Mouse (Mus musculus) induced T-regulatory cell, adult 2 months (primary cell): ENCODE results near the gene Pds5a.
"Not testable (repeated sequence)": the region's sequence is repeated elsewhere in the genome, so short reads cannot be mapped to it uniquely, and the experiment has no call there.

Experiments
- DNase-seq: peaks from one replicate; pipeline ENCODE4 v3.0.0-alpha.2; 2012; ENCODE audit warnings: low read depth

Pds5a gene

DNA sequence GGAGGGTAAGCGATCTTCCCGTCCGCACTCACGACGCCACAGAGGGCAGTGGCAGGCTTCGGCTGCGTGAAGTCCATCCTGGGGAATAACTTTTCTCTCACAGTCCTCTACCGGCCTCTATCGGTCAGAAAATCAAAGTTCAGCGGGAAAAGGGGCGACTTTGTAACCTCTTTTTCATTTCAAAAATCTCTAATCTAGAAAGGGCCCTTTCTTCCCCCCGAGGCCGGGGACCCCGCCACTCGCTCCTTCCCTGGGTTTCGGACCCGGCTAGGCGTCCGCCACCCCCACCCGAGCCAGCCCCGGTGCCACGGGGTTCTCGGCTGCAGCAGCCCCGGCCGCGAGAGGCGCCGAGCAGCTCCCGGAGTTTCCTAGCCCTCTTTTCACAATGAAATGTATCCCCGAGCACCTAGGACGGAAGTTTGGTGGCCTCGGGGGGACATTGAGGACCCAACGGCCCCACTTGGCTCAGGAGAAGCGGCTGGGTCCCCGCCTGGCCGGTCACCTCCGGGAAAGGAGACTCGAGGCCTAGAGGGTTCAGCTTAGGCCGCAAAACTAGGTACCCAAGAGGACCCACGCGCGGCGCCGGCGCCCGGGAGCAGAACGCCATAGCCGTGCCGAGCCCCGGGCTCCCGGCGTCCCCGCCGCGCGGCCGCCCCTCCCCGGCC, 1.1 kb downstream of the Pds5a start:
- peak; percentile 91 for DNase-seq

DNA sequence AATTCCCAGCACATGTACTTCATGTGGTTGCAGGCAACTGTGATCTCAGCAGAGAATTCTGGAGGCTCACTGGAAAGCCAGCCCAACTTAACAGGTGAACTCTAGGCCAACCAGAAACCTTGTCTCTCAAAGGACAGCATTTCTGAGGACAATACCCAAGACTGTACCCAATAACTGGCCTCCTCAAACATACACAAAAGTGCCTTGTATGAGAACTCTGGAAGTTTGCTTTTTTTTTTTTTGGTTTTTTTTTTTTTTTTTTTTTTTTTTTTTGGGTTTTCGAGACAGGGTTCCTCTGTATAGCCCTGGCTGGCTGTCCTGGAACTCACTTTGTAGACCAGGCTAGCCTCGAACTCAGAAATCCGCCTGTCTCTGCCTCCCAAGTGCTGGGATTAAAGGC, 4.0 kb downstream of the Pds5a start:
- DNase-seq, result not testable (repeated sequence)

DNA sequence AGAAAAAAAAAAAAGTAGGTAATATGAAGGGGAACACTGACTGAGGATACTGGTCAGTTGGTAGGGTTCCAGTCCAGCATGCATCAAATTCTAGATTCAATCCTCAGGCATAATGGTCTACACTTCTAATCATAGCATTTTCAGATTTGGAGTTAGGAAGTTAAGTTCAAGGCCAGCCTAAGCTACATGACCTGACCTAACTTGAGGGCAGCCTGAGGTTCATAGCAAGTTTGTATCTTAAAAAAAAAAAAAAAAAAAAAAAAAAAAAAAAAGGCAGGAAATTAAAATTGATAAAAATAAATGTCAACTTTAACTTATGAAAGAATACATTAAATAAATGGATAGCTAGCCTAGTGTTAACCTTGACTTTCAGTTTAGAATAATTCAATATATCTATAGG, 5.1 kb downstream of the Pds5a start:
- DNase-seq, result no peak

DNA sequence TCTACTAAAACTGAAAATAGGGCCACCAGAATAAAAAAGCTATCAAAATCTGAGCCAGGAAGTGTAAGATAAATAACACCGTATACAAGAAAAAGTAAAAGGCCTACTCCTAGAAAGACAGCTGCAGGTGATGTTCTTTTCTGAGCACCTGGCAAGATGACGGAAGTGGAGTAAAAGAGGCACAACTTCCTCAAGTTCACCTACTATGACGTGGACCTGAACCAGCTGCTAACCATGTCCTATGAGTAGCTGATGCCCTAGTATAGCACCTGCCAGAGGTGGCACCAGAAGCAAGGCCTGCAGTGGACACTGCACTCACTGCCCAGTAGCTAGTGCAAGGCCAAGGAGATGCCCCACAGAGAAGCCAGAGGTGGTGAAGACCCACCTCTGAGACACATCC, 9.3 kb downstream of the Pds5a start:
- peak; percentile 40 for DNase-seq

- no peak for DNase-seq
These were observed 11.3 kb downstream of the Pds5a start for GRCm38 (mm10) chr5:65686806-65687205.

DNA sequence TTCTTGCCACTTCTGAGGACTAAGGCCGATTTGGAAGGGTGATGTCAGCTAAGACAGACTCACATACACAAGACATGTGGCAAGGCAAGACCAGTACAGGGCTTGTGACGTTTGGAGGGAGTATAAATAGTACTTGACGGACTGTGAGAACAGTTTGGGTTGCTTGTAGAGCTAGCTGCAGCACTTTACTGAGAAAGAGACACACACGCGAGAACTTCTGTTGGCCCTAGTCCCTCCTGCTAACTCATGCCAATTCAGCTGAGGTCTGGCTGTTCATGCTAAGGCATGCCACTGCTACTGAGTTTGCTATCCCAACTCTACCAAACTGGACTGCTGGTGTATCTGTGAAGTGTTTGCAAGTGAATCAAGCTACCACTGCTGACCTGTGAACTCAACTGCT, 19.2 kb downstream of the Pds5a start:
- no peak for DNase-seq

DNA sequence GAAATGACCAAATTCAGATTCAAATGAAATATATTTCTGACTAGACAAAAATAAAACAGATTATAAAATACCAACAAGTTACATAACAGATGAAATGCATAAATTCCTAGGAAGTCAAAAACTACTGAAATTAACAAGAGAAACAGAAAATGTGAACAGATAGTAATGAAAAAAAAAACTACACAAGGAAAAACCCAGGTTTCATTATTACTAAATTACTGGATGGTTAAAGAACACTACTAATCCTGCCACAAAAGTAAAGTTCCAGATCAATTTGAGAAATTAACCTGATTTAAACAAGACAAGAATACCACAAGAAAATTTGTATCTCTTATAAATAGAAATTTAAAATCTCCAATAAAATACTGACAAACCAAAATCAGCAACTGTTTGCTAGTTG, 25.9 kb downstream of the Pds5a start:
- DNase-seq, result no peak

DNA sequence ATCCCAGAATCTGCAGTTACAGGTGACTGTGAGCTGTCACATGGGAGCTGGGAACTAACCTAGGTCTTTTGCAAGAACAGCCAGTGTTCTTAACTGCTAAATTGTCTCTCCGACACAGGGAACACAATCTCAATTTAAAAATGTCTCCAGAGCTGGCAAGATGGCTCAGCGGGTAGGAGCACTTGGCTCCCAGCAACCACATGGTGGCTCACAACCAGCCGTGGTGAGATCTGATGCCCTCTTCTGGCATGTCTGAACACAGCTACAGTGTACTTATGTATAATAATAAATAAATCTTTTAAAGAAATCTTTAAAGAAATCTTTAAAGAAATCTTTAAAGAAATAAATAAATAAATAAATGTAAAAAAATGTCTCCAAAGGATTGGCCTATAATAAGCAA, 30.4 kb downstream of the Pds5a start:
- peak; percentile 34 for DNase-seq

DNA sequence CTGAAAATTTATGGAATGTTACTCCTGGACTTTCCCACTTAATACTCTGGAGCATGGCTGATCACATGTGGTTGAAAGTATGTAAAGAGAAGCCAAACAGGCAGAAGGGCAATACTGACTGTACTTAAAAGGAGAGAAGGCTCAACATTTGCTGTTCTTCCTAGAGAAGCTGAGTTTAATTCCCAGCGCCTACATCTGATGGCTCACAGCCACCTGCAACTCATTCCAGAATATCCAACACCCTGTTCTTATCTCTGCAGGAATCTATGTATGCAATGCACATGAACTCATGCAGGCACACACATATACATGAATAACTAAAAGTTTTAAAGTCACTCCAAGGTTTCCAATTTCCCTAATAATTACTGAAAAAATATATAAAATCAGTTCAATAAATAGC, 32.7 kb downstream of the Pds5a start:
- no peak for DNase-seq

GRCm38 (mm10) chr5:65661958-65662357, 36.1 kb downstream of the Pds5a start:
- no peak for DNase-seq

DNA sequence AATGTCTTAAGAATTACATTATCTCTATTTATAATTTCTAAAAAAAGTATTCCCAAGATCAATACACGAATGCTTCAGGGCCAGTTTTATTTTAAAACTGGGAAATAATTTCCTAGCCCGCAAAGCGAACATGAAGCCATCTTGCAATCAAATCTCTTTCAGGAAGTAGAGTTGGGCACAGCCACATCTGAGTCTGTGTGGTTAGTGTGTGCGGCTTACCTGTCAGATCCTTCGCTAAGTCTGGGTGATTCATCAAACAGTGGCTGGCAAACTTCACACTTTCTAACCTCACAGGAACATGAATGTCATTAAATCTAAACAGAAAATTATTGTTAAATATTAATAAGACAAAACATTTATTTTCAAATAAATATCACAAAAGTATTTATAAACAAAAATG, 44.3 kb downstream of the Pds5a start:
- DNase-seq, result no peak

DNA sequence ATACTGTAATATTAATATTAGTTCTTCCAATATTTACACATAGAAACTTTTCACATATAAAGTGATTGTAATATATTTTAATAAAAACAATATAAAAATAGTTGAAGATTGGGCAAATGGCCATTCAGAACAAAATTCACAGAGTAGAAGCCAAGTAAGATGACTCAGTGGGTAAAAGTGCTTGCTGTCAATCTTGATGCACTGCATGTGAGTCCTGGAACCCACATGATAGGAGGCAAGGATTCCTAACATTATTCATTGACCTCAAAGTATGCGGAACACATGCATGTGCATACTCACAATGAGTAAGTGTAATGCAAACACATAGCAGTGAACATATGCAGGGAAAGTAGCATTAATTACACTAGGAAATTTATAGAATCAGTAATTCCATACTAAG, 59.2 kb downstream of the Pds5a start:
- DNase-seq, result no peak

GRCm38 (mm10) chr5:65624340-65624739, 73.7 kb downstream of the Pds5a start:
- DNase-seq, result no peak

GRCm38 (mm10) chr5:65613152-65613924, 84.7 kb downstream of the Pds5a start:
- DNase-seq, result peak; percentile 26

GRCm38 (mm10) chr5:65610541-65610940, 87.5 kb downstream of the Pds5a start:
- no peak for DNase-seq

- DNase-seq, result no peak
These were observed 88.3 kb downstream of the Pds5a start for GRCm38 (mm10) chr5:65609769-65610168.

DNA sequence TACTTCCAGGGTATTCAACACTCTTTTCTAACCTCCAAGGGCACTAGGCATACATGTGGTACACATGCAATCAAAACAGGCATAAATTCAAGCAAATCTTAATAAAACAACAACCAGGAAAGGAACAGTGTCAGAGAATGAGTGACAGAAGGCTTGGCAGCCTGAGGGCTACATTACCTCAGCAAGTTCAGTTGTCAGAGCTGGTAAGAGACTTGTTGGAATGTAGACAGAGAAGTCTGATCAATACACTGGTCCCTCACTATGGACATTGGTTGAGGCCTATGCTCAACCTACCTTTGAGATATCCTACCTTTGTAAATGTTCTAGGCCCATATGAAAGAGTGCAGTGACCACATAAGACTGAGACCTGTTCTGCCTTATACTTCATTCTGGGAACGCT, 91.3 kb downstream of the Pds5a start:
- DNase-seq, result no peak

GRCm38 (mm10) chr5:65599681-65600080, 98.4 kb downstream of the Pds5a start:
- DNase-seq, result no peak

GRCm38 (mm10) chr5:65592421-65592820, 105.7 kb downstream of the Pds5a start:
- no peak for DNase-seq

GRCm38 (mm10) chr5:65590199-65590598, 107.9 kb downstream of the Pds5a start:
- DNase-seq, result no peak

- DNase-seq, result no peak
These were observed 111.8 kb downstream of the Pds5a start for GRCm38 (mm10) chr5:65586291-65586690.

GRCm38 (mm10) chr5:65578545-65578944, 119.5 kb downstream of the Pds5a start:
- DNase-seq, result no peak

GRCm38 (mm10) chr5:65575896-65576295, 122.2 kb downstream of the Pds5a start:
- DNase-seq, result no peak

GRCm38 (mm10) chr5:65574876-65575275, 123.2 kb downstream of the Pds5a start:
- no peak for DNase-seq
